Mouse (Mus musculus) inflammation-experienced regulatory T-cells, adult 6 months (primary cell): ENCODE results near the gene Agpat4. TPM values are rescaled to one million over a fixed set of nuclear protein-coding genes. Genes with fewer than 3 reads are reported as not detected.

ENCODE experiments used
- polyA plus RNA-seq, 3 experiments: library from polyadenylated mRNA; unstranded; fragments of 100-300 nt; shearing (Covaris generic); gene quantifications; one replicate each; pipeline ENCODE4 v1.2.1; 2017

The Agpat4 gene
- polyA plus RNA-seq, 3 experiments from 2014 or later, result 10.6 to 35.9 (median 14.9) TPM

Other genes with a start within 250 kb of the Agpat4 start
- 10 to 100 TPM; 10.6 to 11.7 (median 10.8) TPM for gene Map3k4, start 200.1 kb downstream of the Agpat4 start, polyA plus RNA-seq